Mouse (Mus musculus): ENCODE measurements at regions not wholly inside any gene's neighbourhood (a gene's known extent, or its start where the extent isn't known, plus 50 kb on each side); places are given as distances from the start of the nearest gene placed in this dataset.

DNA sequence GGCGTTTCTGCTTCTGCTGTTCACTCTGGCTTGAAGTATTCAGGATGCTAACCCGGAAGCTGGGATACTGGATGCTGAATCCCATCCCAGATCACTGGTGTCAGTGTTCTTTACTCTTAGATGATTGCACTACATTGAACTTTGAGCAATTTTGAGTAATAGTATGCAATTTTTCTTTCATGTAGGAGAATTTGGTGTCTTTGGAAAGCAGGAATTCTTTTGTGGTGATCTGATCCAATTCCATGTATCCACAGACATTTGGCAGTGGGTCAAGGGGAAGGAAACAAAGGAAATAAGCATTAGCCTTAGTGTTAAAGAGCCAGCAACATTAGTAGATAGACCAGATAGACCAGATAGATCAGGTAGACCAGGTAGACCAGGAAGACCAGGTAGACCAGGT is 212.1 kb downstream of the Papss1 start:
- no peak for TF ChIP-seq POLR2A (IDR thresholded peaks at IDR 0.05; ENCODE audit: low read depth, low read length)
- no peak for TF ChIP-seq CTCF (IDR thresholded peaks at IDR 0.05; ENCODE audit: extremely low read depth, insufficient read length, insufficient replicate concordance, low read depth, low read length)
